Mouse (Mus musculus) embryonic facial prominence, embryonic 13.5 days (tissue): ENCODE measurements around the gene Lyl1. TPM values are rescaled to one million over a fixed set of nuclear protein-coding genes. Genes with fewer than 3 reads are reported as not detected.

Source experiments
- ATAC-seq: fragments of 200-750 bp; cut with Nextera tagmentation; 2 replicates; pipeline ENCODE4 v1.8.0; 2017; ENCODE audit warnings: low read depth; ENCODE audit not compliant: insufficient number of reproducible peaks, insufficient read depth, low FRiP score, low TSS enrichment
- H3K27ac ChIP-seq: fragments of 300-500 bp; sonication (generic); 2 replicates; pipeline ENCODE4 v1.5.1; 2015; ENCODE audit warnings: moderate library complexity, mild to moderate bottlenecking, inconsistent platforms
- H3K27me3 ChIP-seq: fragments of 300-500 bp; sonication (generic); 2 replicates; pipeline ENCODE4 v1.6.1; 2015; ENCODE audit warnings: mild to moderate bottlenecking, inconsistent platforms
- H3K36me3 ChIP-seq: fragments of 300-500 bp; sonication (generic); 2 replicates; pipeline ENCODE4 v1.6.1; 2015; ENCODE audit warnings: mild to moderate bottlenecking, inconsistent platforms
- H3K4me1 ChIP-seq: fragments of 300-500 bp; sonication (generic); 2 replicates; pipeline ENCODE4 v1.6.1; 2015; ENCODE audit warnings: inconsistent platforms
- H3K4me2 ChIP-seq: fragments of 300-500 bp; sonication (generic); 2 replicates; pipeline ENCODE4 v1.6.1; 2015; ENCODE audit warnings: moderate library complexity, mild to moderate bottlenecking, inconsistent platforms
- H3K4me3 ChIP-seq: fragments of 300-500 bp; sonication (generic); 2 replicates; pipeline ENCODE4 v1.5.1; 2015; ENCODE audit warnings: mild to moderate bottlenecking, inconsistent platforms
- H3K9ac ChIP-seq: fragments of 300-500 bp; sonication (generic); 2 replicates; pipeline ENCODE4 v1.6.1; 2015; ENCODE audit warnings: mild to moderate bottlenecking, inconsistent platforms
- H3K9me3 ChIP-seq: fragments of 300-500 bp; sonication (generic); 2 replicates; pipeline ENCODE4 v1.6.1; 2016; ENCODE audit warnings: inconsistent platforms
- WGBS: fragments of 180-500 bp; shearing (Covaris S2); methylation state at CpG from one replicate; pipeline ENCODE4 v1.1.7; 2015; ENCODE audit warnings: mixed read lengths; 5-methylcytosine and 5-hydroxymethylcytosine counted together
- polyA plus RNA-seq: library from polyadenylated mRNA; unstranded; fragments of >200 nt; fragmentation: Nextera tagmentation; extraction: Ambion mirVana; gene quantifications from 2 replicates; pipeline ENCODE4 v1.2.1, GENCODE M21; 2015

Gene Lyl1
- 4.8 and 4.9 TPM in 2 replicates for polyA plus RNA-seq

DNA sequence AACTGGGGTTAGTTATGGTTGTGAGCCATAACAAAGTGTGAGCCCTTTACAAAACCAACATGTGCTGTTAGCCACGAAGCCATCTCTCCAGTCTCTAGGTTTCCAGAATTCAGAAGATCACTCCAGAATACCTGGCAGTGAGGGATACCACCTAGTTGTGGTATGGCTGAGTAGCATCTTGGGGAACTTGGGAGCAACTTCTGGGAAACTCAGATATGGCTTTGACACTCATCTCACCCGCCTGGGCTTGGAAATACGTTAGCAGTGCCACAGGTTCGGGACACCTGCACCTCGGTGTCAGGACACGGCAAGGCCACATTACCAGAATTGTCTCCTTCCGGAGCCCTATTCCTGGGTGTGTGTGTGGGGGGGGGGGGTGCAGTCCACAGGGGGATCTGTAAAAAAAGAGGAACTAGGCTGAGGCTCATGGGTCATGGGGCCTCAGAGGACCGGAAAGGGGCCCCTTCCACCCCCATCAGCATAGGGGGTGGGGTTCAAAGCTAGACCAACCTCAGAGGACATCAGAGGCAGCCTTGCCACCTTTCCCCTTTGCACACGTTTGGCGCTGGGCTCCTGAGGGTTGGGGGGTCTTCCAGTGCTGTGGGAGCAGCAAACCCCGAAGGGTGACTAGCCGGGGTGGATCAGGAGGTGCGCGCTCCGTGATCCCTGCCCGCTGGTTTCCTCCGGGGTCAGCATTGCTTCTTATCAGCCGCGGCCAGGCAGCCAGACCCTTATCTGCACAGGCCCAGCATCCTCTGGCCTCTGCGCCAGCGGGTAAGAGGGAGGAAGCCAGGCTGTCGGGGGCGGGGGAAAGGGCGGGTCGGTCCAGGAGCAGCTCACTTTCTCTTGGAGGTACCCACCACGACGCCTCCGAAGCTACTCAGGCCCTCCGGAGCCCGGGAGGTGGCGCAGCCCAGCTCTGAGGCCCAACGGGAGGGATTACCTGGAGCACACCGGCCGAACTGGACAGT is at the start of gene Lyl1:
Gene Lyl1 (plus strand): TSS at position 517 of the 971 bp plus-strand sequence.
- peak within 1 kb of the TSS; percentile 51 for H3K27ac ChIP-seq
- ATAC-seq = peak; percentile 12; the same call in 1 of the 2 replicates
- peak within 1 kb of the TSS; percentile 46 for H3K9ac ChIP-seq
- 13% methylated on average over 34 of the region's 34 CpGs for WGBS
- H3K4me3 ChIP-seq = peak within 1 kb of the TSS; percentile 20
- peak within 1 kb of the TSS; percentile 46 for H3K4me2 ChIP-seq
- peaks cover 33% of the 10 kb centered on the region for H3K4me1 ChIP-seq
- peaks cover 42% of the 10 kb centered on the region for H3K36me3 ChIP-seq
- H3K27me3 ChIP-seq = peaks cover 50% of the 10 kb centered on the region
- no peaks in the 10 kb centered on the region for H3K9me3 ChIP-seq

DNA sequence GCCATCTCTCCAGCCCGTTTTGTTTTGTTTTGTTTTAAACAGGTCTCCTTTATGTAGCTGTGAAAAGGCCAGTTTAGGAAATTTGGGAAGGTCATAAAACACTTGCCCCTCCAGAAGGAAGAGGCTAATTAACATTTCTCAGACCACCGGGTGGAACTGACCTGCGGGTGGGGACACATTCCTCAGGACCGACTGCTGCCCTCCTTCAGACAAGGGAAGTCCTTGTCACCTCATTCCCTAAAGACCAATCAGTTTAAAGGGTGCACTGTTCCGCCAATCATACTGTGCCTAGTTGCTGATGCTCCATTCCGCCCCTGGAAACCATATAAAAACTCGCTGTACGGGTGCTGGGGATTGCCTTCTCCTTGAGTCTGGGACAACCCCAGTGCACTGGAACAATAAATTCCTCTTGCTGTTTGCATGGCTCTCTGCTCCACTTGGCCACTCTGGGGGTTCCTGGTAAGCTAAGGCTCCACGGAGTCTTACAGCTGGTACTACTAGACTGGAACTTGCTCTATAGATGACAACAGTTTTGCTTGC is 48.1 kb upstream of the Lyl1 start:
- Histone ChIP-seq H3K27me3 (no peaks in the 10 kb centered on the region), H3K27ac (peak overlapping the region; percentile 56; the same call in 1 of the 2 replicates), H3K36me3 (no peaks in the 10 kb centered on the region), H3K4me3 (no peak overlapping the region), H3K4me1 (peaks cover 38% of the 10 kb centered on the region), H3K9ac (no peak overlapping the region), H3K9me3 (no peaks in the 10 kb centered on the region), H3K4me2 (no peak overlapping the region)
- ATAC-seq = no peak
- WGBS = 51% methylated on average over 9 of the region's 9 CpGs

DNA sequence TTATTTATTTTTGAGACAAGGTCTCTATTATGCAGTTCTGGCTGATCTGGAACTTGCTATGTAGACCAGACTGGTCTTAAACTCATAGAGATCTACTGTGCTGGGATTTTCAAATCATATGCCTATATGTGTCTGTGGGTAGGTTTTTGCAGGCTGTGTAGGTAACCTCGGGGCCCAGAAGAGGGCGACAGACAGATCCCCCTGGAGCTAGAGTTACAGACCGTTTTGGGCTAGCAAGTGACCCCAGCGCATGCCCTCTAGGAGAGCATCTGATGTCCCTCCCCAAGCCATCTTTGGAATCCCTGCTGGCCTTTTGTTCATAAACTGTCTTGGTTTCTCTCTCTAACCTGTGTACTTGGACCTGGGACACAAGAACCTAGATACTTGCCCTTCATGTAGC is 46.7 kb upstream of the Lyl1 start:
- H3K4me3 ChIP-seq = no peak overlapping the region
- no peak for ATAC-seq
- H3K4me2 ChIP-seq = 0 out of 2 replicates have a peak overlapping the region, but pooled peaks have one; percentile 85
- WGBS = 36% methylated on average over 4 of the region's 4 CpGs
- peaks cover 46% of the 10 kb centered on the region for H3K4me1 ChIP-seq
- no peaks in the 10 kb centered on the region for H3K36me3 ChIP-seq
- H3K9me3 ChIP-seq = no peaks in the 10 kb centered on the region
- H3K9ac ChIP-seq = no peak overlapping the region
- peak overlapping the region; percentile 99 for H3K27ac ChIP-seq
- H3K27me3 ChIP-seq = no peaks in the 10 kb centered on the region

DNA sequence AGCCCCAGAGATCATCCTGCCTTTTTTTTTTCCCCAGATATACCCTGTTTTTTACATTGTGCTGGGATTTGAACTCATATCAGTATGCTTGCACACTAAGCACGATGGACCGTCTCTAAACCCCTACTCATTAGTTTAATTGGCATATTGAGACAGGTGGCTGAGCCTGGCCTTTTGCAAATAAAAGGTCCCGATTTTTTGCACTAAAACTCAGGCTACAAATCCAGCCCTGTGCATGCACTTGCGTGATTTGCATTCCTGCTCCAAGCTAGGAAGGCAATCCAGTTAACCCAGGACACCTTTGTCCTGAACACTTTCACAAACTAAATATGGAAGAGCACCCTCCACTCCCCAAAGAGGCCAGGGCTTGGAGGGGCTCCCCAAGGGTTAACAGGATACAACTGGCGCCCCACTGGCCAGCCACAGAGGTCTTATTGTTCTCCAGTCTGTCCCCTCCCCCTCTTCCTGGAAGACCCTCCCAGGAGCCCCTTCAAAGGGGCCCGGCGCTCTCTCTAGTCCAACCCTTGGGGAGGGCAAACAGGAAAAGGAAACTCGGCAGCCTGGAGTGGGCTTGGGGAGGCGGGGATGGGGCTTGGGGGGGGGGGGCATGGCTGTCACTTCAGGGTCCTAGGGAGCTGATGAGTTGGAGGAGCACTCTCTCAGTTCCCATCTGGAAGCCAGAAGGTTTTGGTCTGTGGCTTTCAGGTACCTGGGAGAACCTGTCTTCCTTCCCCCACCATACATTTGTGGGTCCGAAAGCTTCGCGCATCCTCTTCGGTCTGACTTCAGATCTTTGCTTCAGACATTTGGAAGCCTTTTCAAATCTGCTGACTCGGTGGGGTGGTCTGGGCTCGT is 45.7 kb upstream of the Lyl1 start:
- Histone ChIP-seq H3K4me1 (peaks cover 55% of the 10 kb centered on the region), H3K4me3 (peak overlapping the region; percentile 44), H3K9me3 (no peaks in the 10 kb centered on the region), H3K9ac (peak overlapping the region; percentile 75), H3K36me3 (no peaks in the 10 kb centered on the region), H3K4me2 (peak overlapping the region; percentile 85), H3K27ac (peak overlapping the region; percentile 99), H3K27me3 (no peaks in the 10 kb centered on the region)
- peak; percentile 72 for ATAC-seq
- whole genome bisulfite sequencing = under 1% methylated on average over 15 of the region's 15 CpGs

DNA sequence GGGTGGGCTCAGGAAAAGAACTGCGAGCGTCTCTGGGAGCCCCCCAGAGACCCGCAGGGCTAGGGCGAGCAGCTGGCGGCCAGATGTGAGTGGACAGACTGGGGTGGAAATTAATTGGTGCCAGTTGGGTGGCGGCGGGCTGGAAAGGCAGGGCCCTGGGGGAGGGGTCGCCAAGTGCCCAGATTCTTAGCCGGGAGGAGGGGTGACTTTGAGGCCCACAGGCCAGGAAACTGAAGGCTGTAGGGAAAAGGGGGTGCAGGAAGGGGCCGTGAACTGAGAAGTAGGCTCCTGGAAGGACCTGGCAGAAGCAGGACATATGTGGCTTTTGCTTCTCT is 45.1 kb upstream of the Lyl1 start:
- Histone ChIP-seq H3K27me3 (no peaks in the 10 kb centered on the region), H3K27ac (peak overlapping the region; percentile 99), H3K4me3 (peak overlapping the region; percentile 44), H3K4me1 (peaks cover 61% of the 10 kb centered on the region), H3K9me3 (no peaks in the 10 kb centered on the region), H3K9ac (peak overlapping the region; percentile 75), H3K36me3 (no peaks in the 10 kb centered on the region), H3K4me2 (peak overlapping the region; percentile 85)
- WGBS = 1% methylated on average over 10 of the region's 10 CpGs
- peak; percentile 28; the same call in 1 of the 2 replicates for ATAC-seq

DNA sequence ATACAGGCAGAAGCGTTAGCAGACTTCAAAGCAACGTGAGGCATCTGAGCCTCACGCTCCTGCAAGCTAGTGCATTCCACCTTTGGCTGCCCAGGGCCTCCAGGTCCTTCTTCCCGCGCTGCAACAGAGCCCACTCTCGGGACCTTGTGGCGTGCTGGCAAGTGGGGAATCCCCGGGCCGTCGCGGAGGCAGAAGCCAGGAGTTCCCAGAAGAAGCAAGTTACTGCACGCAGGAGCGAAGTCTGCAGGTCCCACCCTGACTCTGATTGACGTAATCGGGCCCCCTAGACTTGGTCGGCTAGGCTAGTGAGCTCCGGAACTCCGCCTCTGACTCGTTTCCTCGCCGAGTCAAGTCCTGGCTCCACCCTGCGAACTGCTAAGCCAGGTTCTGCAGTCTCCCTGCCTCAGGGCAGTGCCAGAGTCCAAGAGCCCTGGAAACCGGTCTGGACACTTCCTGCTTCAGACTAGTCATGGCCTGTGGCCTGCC is 44.6 kb upstream of the Lyl1 start:
- peak overlapping the region; percentile 99 for H3K27ac ChIP-seq
- H3K9me3 ChIP-seq = no peaks in the 10 kb centered on the region
- H3K4me1 ChIP-seq = peaks cover 61% of the 10 kb centered on the region
- H3K36me3 ChIP-seq = no peaks in the 10 kb centered on the region
- peak overlapping the region; percentile 44 for H3K4me3 ChIP-seq
- H3K27me3 ChIP-seq = no peaks in the 10 kb centered on the region
- WGBS = under 1% methylated on average over 23 of the region's 23 CpGs
- H3K9ac ChIP-seq = peak overlapping the region; percentile 75
- ATAC-seq = peak; percentile 40; the same call in 1 of the 2 replicates
- peak overlapping the region; percentile 85 for H3K4me2 ChIP-seq

DNA sequence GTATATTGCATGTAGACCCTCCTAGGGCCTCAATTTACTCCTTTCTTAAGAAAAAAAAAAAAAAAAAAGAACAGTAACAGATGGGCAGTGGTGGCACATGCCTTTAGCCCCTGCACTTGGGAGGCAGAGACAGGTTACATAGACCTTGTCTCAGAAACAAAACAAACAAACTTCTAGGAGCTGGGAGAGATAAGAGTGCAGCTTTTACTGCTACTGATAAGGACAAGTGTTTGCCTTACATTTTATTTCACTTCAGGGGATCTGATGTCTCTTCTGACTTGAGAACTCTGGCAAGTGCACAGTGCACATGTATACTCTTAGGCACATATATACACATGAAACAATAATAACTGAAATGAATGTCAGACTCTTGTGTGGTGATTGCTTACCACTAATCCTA is 44.1 kb upstream of the Lyl1 start:
- Histone ChIP-seq H3K4me3 (peak overlapping the region; percentile 44), H3K9me3 (no peaks in the 10 kb centered on the region), H3K27ac (peak overlapping the region; percentile 99), H3K4me1 (peaks cover 61% of the 10 kb centered on the region), H3K4me2 (peak overlapping the region; percentile 85), H3K27me3 (no peaks in the 10 kb centered on the region), H3K36me3 (no peaks in the 10 kb centered on the region), H3K9ac (peak overlapping the region; percentile 75)
- no peak for ATAC-seq

DNA sequence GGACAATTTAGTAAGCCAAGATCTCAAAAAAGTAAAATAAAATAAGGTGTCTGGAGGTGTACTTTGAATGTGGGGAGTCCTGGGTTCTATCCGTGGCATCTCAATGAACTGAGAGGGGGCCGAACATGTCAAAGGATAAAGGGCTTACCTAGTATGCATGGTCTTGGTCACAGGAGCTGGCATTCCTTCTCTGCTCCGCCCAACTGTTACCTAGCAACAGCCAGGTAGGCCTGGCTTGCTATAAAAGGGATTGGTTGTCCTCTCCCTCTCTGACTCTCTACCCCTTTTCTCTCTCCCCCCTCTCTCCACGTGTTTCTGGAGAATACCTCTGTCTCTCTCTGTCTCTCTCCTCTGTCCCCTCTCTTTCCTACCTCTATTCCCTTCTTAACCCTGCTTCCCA is 43.6 kb upstream of the Lyl1 start:
- no peaks in the 10 kb centered on the region for H3K27me3 ChIP-seq
- 45% methylated on average over 4 of the region's 4 CpGs for WGBS
- H3K4me3 ChIP-seq = no peak overlapping the region
- H3K4me2 ChIP-seq = peak overlapping the region; percentile 85
- ATAC-seq = no peak
- peak overlapping the region; percentile 99 for H3K27ac ChIP-seq
- H3K4me1 ChIP-seq = peaks cover 61% of the 10 kb centered on the region
- no peaks in the 10 kb centered on the region for H3K9me3 ChIP-seq
- H3K36me3 ChIP-seq = no peaks in the 10 kb centered on the region
- no peak overlapping the region for H3K9ac ChIP-seq

DNA sequence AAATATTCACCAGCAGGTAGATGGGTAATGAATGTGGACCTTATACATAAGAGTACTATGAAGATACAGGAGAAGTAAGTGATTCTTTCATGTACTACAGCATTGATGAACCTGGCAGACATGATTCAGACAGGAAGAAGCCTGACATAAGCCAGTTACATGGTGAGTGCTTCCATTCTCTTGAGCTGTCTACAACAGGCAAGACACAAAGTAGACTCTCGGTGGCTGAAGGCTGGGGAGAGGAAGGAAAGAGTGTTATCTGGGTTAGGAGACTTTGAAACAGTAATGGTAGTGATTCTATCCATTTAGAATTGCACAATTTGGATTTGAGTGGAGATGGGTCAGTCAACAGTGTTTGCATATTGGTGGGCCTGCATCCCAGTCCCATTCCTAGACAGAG is 42.3 kb upstream of the Lyl1 start:
- H3K4me3 ChIP-seq = no peak overlapping the region
- no peaks in the 10 kb centered on the region for H3K27me3 ChIP-seq
- H3K4me2 ChIP-seq = peak overlapping the region; percentile 1; the same call in 1 of the 2 replicates
- H3K36me3 ChIP-seq = no peaks in the 10 kb centered on the region
- H3K9ac ChIP-seq = no peak overlapping the region
- ATAC-seq = no peak
- peaks cover 68% of the 10 kb centered on the region for H3K4me1 ChIP-seq
- H3K27ac ChIP-seq = 0 out of 2 replicates have a peak overlapping the region, but pooled peaks have one; percentile 96
- H3K9me3 ChIP-seq = no peaks in the 10 kb centered on the region
- 73% methylated on average over 1 of the region's 1 CpGs for WGBS

DNA sequence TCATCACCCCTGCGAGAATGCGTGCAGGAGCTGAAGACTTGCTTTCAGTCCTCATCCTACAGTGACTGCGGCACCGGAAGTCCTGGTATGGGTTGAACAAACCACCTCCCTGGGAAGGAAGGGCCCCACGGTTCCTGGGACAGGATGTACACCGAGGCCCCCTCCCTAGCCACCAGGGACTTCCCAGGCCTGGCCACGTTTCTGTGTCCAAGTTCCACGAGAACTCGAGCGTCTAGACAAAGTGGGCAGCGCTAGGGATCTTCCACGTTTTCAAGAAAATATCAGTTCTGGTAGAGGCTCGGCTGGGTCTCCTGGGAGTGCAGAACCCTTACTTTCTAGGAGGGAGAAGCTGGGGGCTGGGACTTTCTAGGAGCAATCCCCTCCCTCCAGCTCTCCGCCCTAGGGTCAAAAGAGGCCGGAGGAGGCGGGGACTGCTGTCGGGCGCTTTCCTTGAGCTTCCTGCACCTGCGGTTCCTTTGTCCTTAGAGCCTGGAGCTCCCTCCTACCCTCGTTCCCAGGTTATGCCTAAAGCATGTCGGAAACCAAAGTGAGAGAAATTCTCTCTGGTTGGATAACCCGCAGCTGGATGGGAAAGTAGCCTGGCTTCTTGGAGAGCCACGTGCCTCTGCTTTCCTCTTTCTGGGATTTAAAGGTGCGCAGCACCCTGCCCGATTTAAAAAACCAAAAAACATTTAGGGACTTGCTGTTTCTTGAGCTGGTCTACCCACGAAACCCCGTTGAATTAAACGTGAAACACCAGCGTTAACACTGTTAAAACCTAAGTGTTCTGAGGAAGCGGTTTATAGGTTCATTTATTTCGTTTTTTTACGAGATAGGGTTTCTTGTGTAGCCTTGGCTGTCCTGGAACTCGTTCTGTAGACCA is 41.1 kb upstream of the Lyl1 start:
- no peaks in the 10 kb centered on the region for H3K36me3 ChIP-seq
- H3K27ac ChIP-seq = peak overlapping the region; percentile 96
- no peak for ATAC-seq
- WGBS = 2% methylated on average over 33 of the region's 33 CpGs
- no peaks in the 10 kb centered on the region for H3K9me3 ChIP-seq
- H3K27me3 ChIP-seq = no peaks in the 10 kb centered on the region
- H3K9ac ChIP-seq = peak overlapping the region; percentile 94
- peak overlapping the region; percentile 85 for H3K4me3 ChIP-seq
- H3K4me2 ChIP-seq = peak overlapping the region; percentile 87
- H3K4me1 ChIP-seq = peaks cover 60% of the 10 kb centered on the region
